Mouse (Mus musculus) bone marrow macrophage, adult 2 months (primary cell): ENCODE results near the gene Selenbp1. TPM values are rescaled to one million over a fixed set of nuclear protein-coding genes. Genes with fewer than 3 reads are reported as not detected.

Source experiments
- H3K27ac ChIP-seq: 2 replicates; pipeline ENCODE4 v1.5.1; 2012; ENCODE audit warnings: low read depth, low read length; ENCODE audit not compliant: insufficient read depth
- H3K4me1 ChIP-seq: 2 replicates; pipeline ENCODE4 v1.6.1; 2012; ENCODE audit warnings: low read length; ENCODE audit not compliant: control insufficient read depth, insufficient read depth
- H3K4me3 ChIP-seq: 2 replicates; pipeline ENCODE4 v1.5.1; 2012; ENCODE audit warnings: mild to moderate bottlenecking, low read length, moderate library complexity; ENCODE audit not compliant: insufficient read depth
- CTCF ChIP-seq: IDR thresholded peaks from 2 replicates; pipeline ENCODE4 v1.5.1; 2012; ENCODE audit warnings: low read depth, mild to moderate bottlenecking, low read length, moderate library complexity
- POLR2A ChIP-seq: IDR thresholded peaks from 2 replicates; pipeline ENCODE4 v1.6.1; 2012; ENCODE audit warnings: mild to moderate bottlenecking, low read depth, low read length, borderline replicate concordance
- polyA plus RNA-seq: library from polyadenylated mRNA; stranded (reverse); fragments of >200 nt; gene quantifications from 2 replicates; pipeline ENCODE4 v1.2.4, GENCODE M21; 2012; ENCODE audit not compliant: missing spikeins, insufficient read depth, insufficient read length

The Selenbp1 gene
- polyA plus RNA-seq, 1 experiment, result 35.0 TPM

- no peak overlapping the region for H3K4me3 ChIP-seq
- no peak overlapping the region for H3K27ac ChIP-seq
- H3K4me1 ChIP-seq, result peaks cover 2% of the 10 kb centered on the region; the same call in 1 of the 2 replicates
- TF ChIP-seq POLR2A (no peak), CTCF (no peak)
Observed at GRCm38 (mm10) chr3:94959871-94960270, 27.0 kb downstream of the Selenbp1 start.

- Histone ChIP-seq H3K27ac (no peak overlapping the region), H3K4me3 (no peak overlapping the region), H3K4me1 (no peaks in the 10 kb centered on the region)
- TF ChIP-seq CTCF (no peak), POLR2A (no peak)
Observed at GRCm38 (mm10) chr3:94960322-94960721, 27.5 kb downstream of the Selenbp1 start.

GRCm38 (mm10) chr3:94964989-94965388 lies 32.1 kb downstream of the Selenbp1 start:
- Histone ChIP-seq H3K27ac (no peak overlapping the region), H3K4me3 (no peak overlapping the region), H3K4me1 (peaks cover 3% of the 10 kb centered on the region)
- TF ChIP-seq POLR2A (no peak), CTCF (no peak)

- H3K4me3 ChIP-seq, result no peak overlapping the region
- H3K27ac ChIP-seq, result no peak overlapping the region
- peaks cover 3% of the 10 kb centered on the region for H3K4me1 ChIP-seq
- TF ChIP-seq CTCF, result no peak
- TF ChIP-seq POLR2A, result no peak
Observed at GRCm38 (mm10) chr3:94965878-94966277, 33.0 kb downstream of the Selenbp1 start.

- Histone ChIP-seq H3K27ac (no peak overlapping the region), H3K4me3 (no peak overlapping the region), H3K4me1 (peaks cover 17% of the 10 kb centered on the region)
- TF ChIP-seq CTCF, result no peak
- TF ChIP-seq POLR2A, result no peak
Observed at GRCm38 (mm10) chr3:94972552-94972951, 39.7 kb downstream of the Selenbp1 start.

- Histone ChIP-seq H3K4me3 (no peak overlapping the region), H3K4me1 (peaks cover 21% of the 10 kb centered on the region), H3K27ac (no peak overlapping the region)
- no peak for TF ChIP-seq POLR2A
- no peak for TF ChIP-seq CTCF
Observed at GRCm38 (mm10) chr3:94973620-94974019, 40.8 kb downstream of the Selenbp1 start.

- Histone ChIP-seq H3K4me3 (peak overlapping the region; percentile 70), H3K4me1 (peaks cover 21% of the 10 kb centered on the region), H3K27ac (no peak overlapping the region)
- TF ChIP-seq POLR2A (no peak), CTCF (no peak)
Observed at GRCm38 (mm10) chr3:94974026-94974527, 41.2 kb downstream of the Selenbp1 start.

GRCm38 (mm10) chr3:94974528-94975422 lies 41.9 kb downstream of the Selenbp1 start, which contains the start of gene Pi4kb:
Gene Pi4kb (plus strand): TSS chr3:94974731.
- peaks cover 21% of the 10 kb centered on the region for H3K4me1 ChIP-seq
- no peak for TF ChIP-seq POLR2A
- TF ChIP-seq CTCF, result no peak
- peak within 1 kb of the TSS; percentile 90 for H3K4me3 ChIP-seq
- peak within 1 kb of the TSS; percentile 89 for H3K27ac ChIP-seq

- Histone ChIP-seq H3K27ac (no peak overlapping the region), H3K4me1 (peaks cover 30% of the 10 kb centered on the region), H3K4me3 (no peak overlapping the region)
- TF ChIP-seq CTCF (no peak), POLR2A (no peak)
Observed at GRCm38 (mm10) chr3:94984312-94984711, 51.5 kb downstream of the Selenbp1 start.

- H3K27ac ChIP-seq, result no peak overlapping the region
- no peak overlapping the region for H3K4me3 ChIP-seq
- TF ChIP-seq POLR2A (no peak), CTCF (no peak)
- peaks cover 32% of the 10 kb centered on the region for H3K4me1 ChIP-seq
Observed at GRCm38 (mm10) chr3:94985513-94985912, 52.7 kb downstream of the Selenbp1 start.
